Mouse (Mus musculus) embryo, embryonic 10.5 days (tissue): ENCODE results near the gene Mrm3.

Experiments
- DNase-seq: peaks from one replicate; pipeline ENCODE4 v3.0.0-alpha.2; 2015; ENCODE audit warnings: low spot score

Mrm3 gene

DNA sequence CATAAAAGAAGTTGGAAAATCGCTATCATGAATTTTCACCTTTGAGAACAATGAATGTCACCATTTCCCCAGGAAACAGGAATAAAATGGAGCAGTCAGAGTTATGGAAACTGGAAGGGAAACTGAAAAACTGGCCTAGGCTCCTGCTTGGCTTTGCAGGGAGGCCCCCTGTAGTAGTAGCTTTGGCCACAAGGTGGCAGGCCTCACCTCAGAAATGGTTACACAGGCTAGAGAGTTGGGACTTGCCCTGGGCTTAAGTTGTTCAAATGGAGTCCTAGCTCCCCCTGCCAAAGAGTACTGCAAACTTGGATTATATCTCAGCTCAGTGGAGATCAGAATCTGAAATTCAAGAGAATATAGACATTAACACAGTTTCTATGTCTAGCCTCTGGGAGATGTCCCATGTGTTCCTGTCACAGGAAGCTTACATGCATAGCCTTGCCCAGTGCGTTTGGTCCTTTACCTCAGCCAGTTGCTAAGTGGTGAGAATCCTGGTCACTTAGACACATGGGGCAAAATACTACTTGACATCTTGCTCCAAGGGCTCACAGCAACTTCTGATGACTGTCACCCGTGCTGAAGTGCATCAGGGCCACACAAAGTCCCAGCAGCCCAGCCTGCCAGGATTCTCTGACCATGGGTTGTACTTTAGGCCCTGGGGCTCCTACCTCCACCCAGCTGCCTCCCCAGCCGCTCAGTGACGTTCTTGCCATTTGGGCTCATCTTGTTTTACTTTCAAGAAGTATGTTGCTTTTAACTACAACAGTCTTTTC lies 9.8 kb downstream of the Mrm3 start:
- DNase-seq = peak; percentile 91

GRCm38 (mm10) chr11:76253918-76254264 lies 10.4 kb downstream of the Mrm3 start:
- DNase-seq = no peak

DNA sequence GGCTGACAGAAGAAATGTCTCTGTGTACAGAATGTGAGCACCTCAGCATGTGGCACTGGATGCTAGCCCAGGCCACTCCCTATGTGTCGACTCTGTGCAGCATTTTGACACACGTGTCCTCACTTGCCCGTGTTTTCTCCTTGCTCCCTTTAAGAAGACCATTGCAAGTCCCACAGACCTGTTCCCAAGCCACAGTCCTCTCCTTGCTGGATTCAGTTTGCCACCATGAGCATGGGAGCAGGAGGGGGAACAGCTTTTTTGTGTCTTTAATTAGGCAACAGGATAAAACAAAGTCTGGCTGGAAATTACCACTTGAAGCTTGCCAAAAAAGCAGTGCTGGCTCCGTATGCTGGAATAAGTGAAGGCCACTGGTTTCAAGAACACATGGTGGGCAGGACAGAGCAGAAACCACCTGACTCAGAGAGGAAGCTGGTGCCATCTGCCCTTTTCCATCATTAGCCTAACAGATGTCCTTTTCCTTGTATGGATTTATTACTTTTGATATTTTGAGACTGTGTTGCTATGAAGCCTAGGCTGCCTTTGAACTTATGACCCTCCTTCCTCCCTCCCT lies 12.0 kb downstream of the Mrm3 start:
- no peak for DNase-seq

- peak; percentile 68 for DNase-seq
These were observed 12.6 kb downstream of the Mrm3 start for GRCm38 (mm10) chr11:76256129-76256528.

DNA sequence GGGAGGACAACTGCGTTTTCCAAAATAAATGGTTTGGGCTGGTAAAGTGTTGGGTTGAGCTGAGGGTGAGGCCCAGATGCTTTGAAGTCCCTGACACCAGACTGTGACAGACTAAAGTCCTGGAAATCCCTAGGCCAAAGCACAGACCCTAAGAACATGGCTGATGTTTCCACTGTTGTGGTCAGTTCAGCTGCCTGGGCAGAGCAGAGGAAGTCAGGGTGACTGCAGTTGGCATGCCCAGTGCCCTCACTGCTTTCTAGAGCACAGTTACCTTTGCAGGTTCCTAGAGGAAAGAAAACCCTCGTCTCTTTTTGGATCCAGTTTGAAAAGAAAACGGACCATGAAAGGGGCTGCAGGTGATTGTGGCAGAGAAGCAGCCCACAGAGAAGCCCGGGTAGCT lies 13.9 kb downstream of the Mrm3 start:
- DNase-seq = no peak

- no peak for DNase-seq
These were observed 15.0 kb downstream of the Mrm3 start for GRCm38 (mm10) chr11:76258511-76258910.

DNA sequence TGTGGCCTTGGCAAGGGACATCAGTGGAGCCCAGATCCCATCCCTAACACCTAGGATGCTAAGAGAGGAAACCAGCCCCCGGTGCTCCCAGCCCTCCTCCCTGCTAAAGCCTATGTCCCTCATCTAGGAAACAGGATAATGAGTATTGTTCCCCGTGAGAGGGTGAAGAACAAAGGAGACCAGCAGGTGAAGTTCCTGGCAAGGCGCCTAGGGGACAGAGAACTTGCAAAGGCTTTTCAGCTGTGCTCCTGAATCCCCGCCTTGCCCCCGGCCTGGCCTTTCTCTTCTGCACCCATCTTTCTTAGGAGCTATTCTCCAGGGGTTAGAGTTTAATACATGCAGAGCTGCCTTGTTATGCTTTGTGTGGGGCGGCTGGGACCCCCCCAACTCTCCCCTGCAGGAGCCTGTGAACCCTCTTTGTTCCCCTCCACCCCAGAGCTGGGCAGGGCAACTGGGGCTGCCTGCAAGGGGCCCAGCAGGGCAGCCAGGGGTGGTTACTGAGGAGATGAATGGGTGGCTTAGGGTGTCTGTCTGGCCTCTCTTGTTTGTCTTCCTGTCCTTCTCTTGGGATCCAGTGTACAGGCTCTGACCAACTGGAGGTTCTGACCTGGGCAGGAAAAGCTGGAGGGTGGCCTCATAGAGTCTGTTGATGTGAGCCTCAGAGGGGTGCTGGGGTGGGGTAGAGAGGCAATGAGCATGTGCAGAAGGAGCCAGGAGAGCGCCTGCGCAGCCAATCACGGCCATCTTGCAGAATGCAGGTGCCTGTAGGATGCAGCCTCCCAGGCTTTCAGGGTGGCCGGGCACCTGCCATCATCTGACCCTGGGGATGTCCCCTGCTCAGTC lies 16.9 kb downstream of the Mrm3 start:
- no peak for DNase-seq

GRCm38 (mm10) chr11:76261224-76261623 lies 17.7 kb downstream of the Mrm3 start:
- no peak for DNase-seq

DNA sequence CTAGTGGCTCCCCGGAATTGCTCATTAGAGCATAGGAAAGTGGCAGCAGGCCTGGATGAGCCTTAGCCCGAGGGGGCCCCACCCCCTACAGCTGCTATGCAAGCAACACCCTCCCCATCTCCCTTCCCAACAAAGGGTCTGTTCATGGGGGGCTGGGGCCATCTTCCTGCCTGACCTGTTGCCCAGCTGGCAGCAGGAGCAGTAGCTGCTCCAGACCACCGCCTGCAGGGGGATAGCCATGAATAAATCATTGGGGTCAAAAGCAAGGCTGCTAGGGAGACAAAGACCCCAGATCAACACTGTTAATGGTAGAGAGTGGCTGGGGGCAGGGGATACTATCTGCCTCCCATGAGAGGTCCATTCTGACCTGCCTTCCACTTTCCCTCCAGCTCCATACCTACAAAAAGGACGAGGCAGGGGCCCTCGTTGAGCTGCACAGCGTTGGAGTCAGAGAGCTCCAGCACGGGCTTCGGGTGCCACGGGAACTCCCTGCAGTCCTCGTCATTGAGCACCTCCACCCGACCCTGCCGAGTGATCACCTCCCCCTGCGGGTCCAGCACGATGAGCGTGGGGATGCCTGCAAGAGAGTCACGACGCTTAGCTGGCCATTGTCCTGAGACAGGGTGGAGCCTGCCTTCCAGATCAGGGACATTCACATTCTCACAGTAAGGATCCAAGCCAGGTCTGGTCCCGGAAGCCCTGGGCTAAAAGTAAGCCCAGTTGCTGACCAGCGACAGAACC lies 19.3 kb downstream of the Mrm3 start:
- DNase-seq = peak; percentile 72

DNA sequence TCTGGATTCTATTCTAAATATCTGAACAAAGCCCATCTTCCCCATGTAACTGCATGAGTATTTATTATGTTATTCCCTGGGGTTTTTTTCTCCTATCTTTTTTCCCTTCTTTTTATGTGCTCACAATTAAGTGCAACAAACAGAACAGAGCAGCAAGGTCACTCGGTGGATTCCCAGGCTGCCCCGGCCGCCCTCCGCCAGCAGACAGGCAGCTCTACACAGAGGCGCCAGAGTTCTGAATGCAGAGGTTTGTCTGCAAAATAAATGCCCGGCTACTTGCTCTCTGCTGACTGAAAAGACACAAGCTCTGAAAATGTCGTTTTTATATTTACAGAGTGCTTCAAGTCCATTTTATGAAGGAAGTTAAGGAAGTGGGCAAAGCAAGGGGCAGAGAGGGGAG lies 24.0 kb downstream of the Mrm3 start:
- DNase-seq = no peak

DNA sequence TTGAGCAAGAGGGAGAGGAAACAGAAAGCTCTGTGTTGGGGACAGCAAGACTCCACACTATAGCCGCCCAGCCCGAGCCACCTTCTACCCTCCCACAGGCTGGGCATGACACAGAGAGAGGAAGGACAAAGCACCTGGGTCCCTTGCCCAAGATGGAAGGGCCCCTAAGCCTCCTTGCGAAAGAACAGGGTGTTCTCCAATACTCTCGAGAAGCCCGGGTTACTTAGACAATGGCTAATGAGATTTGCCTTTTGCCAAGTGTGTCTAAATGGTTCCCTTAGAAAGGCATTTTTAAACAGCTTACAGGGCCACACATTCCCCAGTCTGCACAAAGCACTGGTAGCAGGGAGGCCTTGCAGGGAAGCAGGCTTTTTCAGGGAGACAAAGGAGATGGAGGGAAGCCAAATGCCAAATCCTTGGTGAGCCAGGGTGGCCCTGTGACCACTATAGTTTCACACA lies 24.5 kb downstream of the Mrm3 start:
- DNase-seq = no peak

DNA sequence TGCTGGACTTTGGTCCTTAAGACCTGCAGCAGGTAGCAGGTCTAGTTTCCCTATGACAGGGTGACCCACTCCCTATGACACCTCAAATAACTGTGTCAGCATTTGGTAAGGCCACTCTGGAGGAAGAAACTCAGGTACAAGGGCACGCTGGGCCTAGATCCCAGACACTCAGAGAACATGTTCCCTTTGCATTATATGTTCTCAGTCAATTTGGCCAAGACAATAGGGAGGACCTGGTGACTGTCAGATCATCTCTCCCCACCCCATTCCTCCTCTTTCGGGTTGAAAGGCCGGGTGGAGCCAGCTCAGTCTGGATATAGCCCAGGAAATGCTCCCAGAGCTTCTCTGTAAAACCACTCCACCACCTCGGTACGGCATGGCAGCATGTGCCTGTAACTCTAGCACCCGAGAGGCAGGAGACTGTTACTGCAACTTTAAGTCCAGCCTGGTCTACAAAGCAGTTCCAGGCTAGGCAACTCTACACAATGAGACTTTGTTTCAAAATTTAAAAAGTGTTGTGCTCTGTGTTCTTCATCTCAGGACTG lies 25.1 kb downstream of the Mrm3 start:
- DNase-seq = no peak

- DNase-seq = no peak
These were observed 28.9 kb downstream of the Mrm3 start for GRCm38 (mm10) chr11:76272440-76272839.

- no peak for DNase-seq
These were observed 35.7 kb downstream of the Mrm3 start for GRCm38 (mm10) chr11:76278960-76279852.

DNA sequence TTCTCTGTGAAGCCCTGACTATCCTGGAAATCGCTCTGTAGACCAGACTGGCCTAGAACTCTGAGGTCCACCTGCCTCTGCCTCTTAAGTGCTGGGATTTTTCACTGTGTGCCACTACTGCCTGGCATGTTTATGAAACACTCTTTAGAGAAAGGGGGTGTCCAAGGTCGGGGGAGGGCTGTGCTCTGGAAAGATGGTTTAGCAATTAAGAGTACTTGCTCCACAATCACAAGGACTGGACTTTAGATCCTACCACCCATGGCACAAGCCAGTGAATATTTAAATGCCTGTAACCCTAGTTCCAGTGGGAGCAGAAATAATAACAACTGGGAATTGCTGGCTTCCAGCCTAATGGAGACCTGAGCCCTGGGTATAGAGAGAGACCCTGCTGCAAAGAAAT lies 36.5 kb downstream of the Mrm3 start:
- DNase-seq = no peak

GRCm38 (mm10) chr11:76283841-76284240 lies 40.3 kb downstream of the Mrm3 start:
- DNase-seq = no peak

GRCm38 (mm10) chr11:76285431-76286075 lies 42.0 kb downstream of the Mrm3 start:
- DNase-seq = no peak

DNA sequence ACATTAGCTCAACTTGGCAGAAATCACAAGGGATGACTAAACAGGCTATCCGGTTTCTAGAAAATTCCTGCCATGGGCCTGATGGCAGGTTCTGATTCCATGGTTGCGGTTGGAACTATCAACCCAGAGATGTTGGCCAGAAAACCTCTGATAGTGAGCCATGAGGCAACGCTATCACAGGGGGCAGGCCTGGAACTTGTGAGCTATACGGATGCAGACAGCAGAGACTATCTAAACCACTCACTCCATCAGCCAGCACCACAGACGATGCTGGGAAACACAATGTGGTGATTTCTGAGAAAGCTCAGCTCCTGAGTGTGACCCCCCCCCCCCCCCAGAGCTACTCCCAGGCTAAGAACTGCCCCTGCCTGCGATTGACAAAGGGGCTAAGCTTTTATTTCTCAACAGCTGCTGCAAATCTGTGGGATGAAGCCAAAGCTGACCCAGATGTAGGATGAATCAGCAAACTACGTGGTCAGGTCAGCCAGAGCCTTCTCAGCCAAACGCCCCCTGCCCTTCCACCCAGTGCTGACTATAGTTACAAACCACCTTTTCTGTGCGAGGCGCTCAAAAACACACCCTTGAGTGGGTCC lies 43.1 kb downstream of the Mrm3 start:
- DNase-seq = no peak

DNA sequence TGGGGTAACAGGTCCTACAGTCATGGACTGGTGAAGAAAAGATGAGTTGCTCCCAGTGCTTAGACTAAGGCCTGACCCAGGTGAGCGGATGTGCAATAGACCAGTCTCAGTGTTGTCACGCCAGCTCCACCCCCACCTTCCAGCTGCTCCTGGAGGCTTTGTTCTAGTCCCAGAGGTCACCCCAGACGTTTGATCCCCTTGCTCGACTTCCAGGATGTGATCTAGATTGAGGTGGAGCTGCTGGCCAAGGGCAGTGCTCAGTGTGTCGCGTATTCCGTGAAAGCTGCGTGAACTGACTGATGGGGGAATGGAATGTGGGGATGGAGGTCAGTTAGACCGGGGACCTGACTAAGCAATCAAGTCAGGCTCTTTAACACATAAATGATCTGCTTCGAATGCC lies 43.8 kb downstream of the Mrm3 start:
- DNase-seq = no peak

GRCm38 (mm10) chr11:76288645-76289044 lies 45.1 kb downstream of the Mrm3 start:
- no peak for DNase-seq
